Mouse (Mus musculus): ENCODE measurements around the gene Gm20388. TPM values are rescaled to one million over a fixed set of nuclear protein-coding genes. Genes with fewer than 3 reads are reported as not detected.

Gm20388 gene
- polyA plus RNA-seq, 1 experiment, result 23.9 TPM

- TF ChIP-seq CTCF (IDR thresholded peaks at IDR 0.05; ENCODE audit: extremely low read depth, insufficient read depth, low read length) (no peak), POLR2A (IDR thresholded peaks at IDR 0.05; ENCODE audit: extremely low read depth, insufficient read depth, low read length) (no peak)
Observed at GRCm38 (mm10) chr8:120026991-120027390, 116.3 kb downstream of the Gm20388 start.

DNA sequence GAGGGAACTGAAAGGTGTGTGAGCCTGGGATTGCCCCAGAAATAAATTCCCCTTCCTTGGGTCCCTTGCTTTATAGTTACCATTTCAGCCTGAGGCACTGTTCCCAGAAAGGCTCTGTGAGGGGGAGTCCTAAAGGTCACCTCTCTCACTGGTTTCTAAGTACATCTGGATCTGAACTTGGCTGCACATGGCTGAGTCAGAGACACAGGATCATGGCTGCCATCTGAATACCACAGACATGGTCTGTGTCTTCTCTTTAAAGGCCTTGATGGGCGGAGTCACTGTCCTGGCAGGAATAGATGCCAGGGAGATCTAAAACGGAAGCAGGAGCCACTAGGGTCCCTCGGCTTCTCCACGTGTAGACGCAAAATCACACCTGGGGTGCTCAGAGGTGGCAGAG lies 119.8 kb downstream of the Gm20388 start:
- Histone ChIP-seq H3K4me1 (ENCODE audit: control insufficient read depth, insufficient read depth, low read length) (no peaks in the 10 kb centered on the region; the same call in 1 of the 2 replicates), H3K4me3 (ENCODE audit: insufficient read depth, low read length) (no peak overlapping the region), H3K27ac (ENCODE audit: insufficient read depth, low read length) (no peak overlapping the region)
- TF ChIP-seq POLR2A (IDR thresholded peaks at IDR 0.05; ENCODE audit: extremely low read depth, insufficient read depth, low read length), result no peak
- TF ChIP-seq CTCF (IDR thresholded peaks at IDR 0.05; ENCODE audit: extremely low read depth, insufficient read depth, low read length), result no peak

More at GRCm38 (mm10) chr8:120026991-120027390, 116.3 kb downstream of the Gm20388 start:
- no peaks in the 10 kb centered on the region; the same call in 1 of the 2 replicates for H3K4me1 ChIP-seq (ENCODE audit: control insufficient read depth, insufficient read depth, low read length)
- no peak overlapping the region for H3K27ac ChIP-seq (ENCODE audit: insufficient read depth, low read length)
- no peak overlapping the region for H3K4me3 ChIP-seq (ENCODE audit: insufficient read depth, low read length)

GRCm38 (mm10) chr8:120032549-120033208 lies 122.0 kb downstream of the Gm20388 start:
- H3K4me3 ChIP-seq (ENCODE audit: insufficient read depth, low read length), result no peak overlapping the region
- no peak overlapping the region for H3K27ac ChIP-seq (ENCODE audit: insufficient read depth, low read length)
- TF ChIP-seq CTCF (IDR thresholded peaks at IDR 0.05; ENCODE audit: extremely low read depth, insufficient read depth, low read length), result no peak
- no peak for TF ChIP-seq POLR2A (IDR thresholded peaks at IDR 0.05; ENCODE audit: extremely low read depth, insufficient read depth, low read length)
- no peaks in the 10 kb centered on the region; the same call in 1 of the 2 replicates for H3K4me1 ChIP-seq (ENCODE audit: control insufficient read depth, insufficient read depth, low read length)

- H3K4me3 ChIP-seq (ENCODE audit: insufficient read depth, low read length), result no peak overlapping the region
- H3K27ac ChIP-seq (ENCODE audit: insufficient read depth, low read length), result no peak overlapping the region
- TF ChIP-seq POLR2A (IDR thresholded peaks at IDR 0.05; ENCODE audit: extremely low read depth, insufficient read depth, low read length), result no peak
- TF ChIP-seq CTCF (IDR thresholded peaks at IDR 0.05; ENCODE audit: extremely low read depth, insufficient read depth, low read length), result no peak
- no peaks in the 10 kb centered on the region; the same call in 1 of the 2 replicates for H3K4me1 ChIP-seq (ENCODE audit: control insufficient read depth, insufficient read depth, low read length)
Observed at GRCm38 (mm10) chr8:120034471-120034870, 123.8 kb downstream of the Gm20388 start.

DNA sequence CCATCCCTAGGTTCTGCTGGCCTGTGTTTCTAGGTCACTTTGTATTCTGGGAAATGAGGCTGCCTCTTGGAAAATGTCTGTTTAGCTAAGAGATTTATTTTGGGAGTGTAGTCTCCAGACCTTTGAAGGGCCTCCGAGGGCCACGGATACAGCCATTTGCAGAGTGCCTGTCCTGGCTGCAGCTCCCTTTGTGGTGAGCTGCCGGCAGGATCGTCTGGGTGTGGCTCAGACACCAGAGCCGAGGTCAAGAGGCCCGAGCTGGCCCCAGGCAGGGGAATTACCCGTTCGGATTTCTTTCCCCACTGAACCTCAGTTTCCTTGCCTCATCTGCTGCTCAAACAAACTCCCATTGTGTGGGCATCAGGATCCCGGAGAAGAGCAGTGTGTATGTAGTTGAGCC lies 125.5 kb downstream of the Gm20388 start:
- no peak overlapping the region for H3K4me3 ChIP-seq (ENCODE audit: insufficient read depth, low read length)
- no peak overlapping the region for H3K27ac ChIP-seq (ENCODE audit: insufficient read depth, low read length)
- H3K4me1 ChIP-seq (ENCODE audit: control insufficient read depth, insufficient read depth, low read length), result no peaks in the 10 kb centered on the region; the same call in 1 of the 2 replicates
- TF ChIP-seq CTCF (IDR thresholded peaks at IDR 0.05; ENCODE audit: extremely low read depth, insufficient read depth, low read length) (no peak), POLR2A (IDR thresholded peaks at IDR 0.05; ENCODE audit: extremely low read depth, insufficient read depth, low read length) (no peak)

- no peak overlapping the region for H3K27ac ChIP-seq (ENCODE audit: insufficient read depth, low read length)
- TF ChIP-seq CTCF (IDR thresholded peaks at IDR 0.05; ENCODE audit: extremely low read depth, insufficient read depth, low read length) (no peak), POLR2A (IDR thresholded peaks at IDR 0.05; ENCODE audit: extremely low read depth, insufficient read depth, low read length) (no peak)
- no peak overlapping the region for H3K4me3 ChIP-seq (ENCODE audit: insufficient read depth, low read length)
Observed at GRCm38 (mm10) chr8:120036578-120036977, 125.9 kb downstream of the Gm20388 start.

DNA sequence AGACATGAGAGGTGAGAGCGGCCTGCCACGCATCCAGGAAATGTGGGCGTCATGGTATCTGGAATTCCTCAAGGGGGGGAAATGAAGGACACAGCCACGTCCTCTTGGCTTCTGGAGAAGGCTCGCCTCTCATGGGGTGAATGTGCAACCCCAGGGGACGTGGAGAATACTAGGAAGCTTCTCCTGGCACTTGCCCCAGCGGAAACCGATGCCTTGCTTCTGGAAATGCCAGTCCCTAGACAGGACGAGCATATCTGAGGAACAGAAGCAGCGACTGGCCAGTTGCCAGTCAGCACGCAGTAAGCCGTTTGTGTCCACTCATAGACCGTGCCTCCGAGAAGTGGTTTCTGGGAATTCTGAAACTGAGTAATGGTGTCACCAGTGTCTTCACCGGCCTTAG lies 126.6 kb downstream of the Gm20388 start:
- TF ChIP-seq POLR2A (IDR thresholded peaks at IDR 0.05; ENCODE audit: extremely low read depth, insufficient read depth, low read length), result no peak
- Histone ChIP-seq H3K4me3 (ENCODE audit: insufficient read depth, low read length) (no peak overlapping the region), H3K4me1 (ENCODE audit: control insufficient read depth, insufficient read depth, low read length) (no peaks in the 10 kb centered on the region; the same call in 1 of the 2 replicates), H3K27ac (ENCODE audit: insufficient read depth, low read length) (no peak overlapping the region)

More at GRCm38 (mm10) chr8:120036578-120036977, 125.9 kb downstream of the Gm20388 start:
- no peaks in the 10 kb centered on the region; the same call in 1 of the 2 replicates for H3K4me1 ChIP-seq (ENCODE audit: control insufficient read depth, insufficient read depth, low read length)

DNA sequence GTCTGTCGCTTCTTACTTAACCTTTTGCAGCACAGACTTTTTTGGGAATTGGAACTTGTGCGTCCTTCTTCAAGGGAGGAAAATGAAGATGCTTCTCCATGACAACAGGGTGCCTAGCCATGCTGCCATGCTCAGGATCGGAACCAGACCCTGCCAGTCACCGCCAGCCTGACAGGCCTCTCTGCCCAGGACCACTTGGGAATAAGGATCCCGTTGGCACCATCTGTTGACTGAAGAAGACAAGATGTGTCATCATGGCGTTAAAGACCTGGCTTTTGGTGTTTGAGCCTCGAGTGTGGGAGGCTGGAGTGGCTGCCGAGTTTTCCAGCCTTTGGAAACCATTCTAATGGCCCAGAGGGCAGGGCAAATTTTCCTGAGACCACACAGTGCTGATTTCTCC lies 127.0 kb downstream of the Gm20388 start:
- TF ChIP-seq CTCF (IDR thresholded peaks at IDR 0.05; ENCODE audit: extremely low read depth, insufficient read depth, low read length) (no peak), POLR2A (IDR thresholded peaks at IDR 0.05; ENCODE audit: extremely low read depth, insufficient read depth, low read length) (no peak)
- no peaks in the 10 kb centered on the region; the same call in 1 of the 2 replicates for H3K4me1 ChIP-seq (ENCODE audit: control insufficient read depth, insufficient read depth, low read length)

DNA sequence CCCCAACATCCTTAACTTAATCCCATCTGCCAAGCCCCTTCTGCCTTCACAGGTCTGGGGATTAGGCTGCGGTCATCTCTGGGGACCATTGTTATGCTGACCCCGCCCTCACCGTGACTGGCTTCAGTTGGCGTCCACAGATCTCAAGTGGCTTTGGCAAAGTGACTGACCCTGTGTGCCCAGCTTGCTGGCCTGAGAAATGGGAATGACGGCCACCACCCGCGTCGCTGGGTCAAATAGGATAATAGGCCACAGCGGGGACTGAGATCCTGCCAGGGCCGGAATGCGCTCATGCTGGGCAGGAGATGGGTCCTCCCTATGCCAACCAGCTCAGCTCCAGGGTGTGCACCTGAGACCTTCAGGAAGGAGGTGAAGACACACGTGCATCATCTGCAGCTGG lies 128.1 kb downstream of the Gm20388 start:
- TF ChIP-seq POLR2A (IDR thresholded peaks at IDR 0.05; ENCODE audit: extremely low read depth, insufficient read depth, low read length), result no peak
- TF ChIP-seq CTCF (IDR thresholded peaks at IDR 0.05; ENCODE audit: extremely low read depth, insufficient read depth, low read length), result no peak
- no peak overlapping the region for H3K27ac ChIP-seq (ENCODE audit: insufficient read depth, low read length)
- H3K4me1 ChIP-seq (ENCODE audit: control insufficient read depth, insufficient read depth, low read length), result no peaks in the 10 kb centered on the region; the same call in 1 of the 2 replicates
- no peak overlapping the region for H3K4me3 ChIP-seq (ENCODE audit: insufficient read depth, low read length)

More for the DNA sequence above, 127.0 kb downstream of the Gm20388 start:
- no peak overlapping the region for H3K27ac ChIP-seq (ENCODE audit: insufficient read depth, low read length)
- no peak overlapping the region for H3K4me3 ChIP-seq (ENCODE audit: insufficient read depth, low read length)

DNA sequence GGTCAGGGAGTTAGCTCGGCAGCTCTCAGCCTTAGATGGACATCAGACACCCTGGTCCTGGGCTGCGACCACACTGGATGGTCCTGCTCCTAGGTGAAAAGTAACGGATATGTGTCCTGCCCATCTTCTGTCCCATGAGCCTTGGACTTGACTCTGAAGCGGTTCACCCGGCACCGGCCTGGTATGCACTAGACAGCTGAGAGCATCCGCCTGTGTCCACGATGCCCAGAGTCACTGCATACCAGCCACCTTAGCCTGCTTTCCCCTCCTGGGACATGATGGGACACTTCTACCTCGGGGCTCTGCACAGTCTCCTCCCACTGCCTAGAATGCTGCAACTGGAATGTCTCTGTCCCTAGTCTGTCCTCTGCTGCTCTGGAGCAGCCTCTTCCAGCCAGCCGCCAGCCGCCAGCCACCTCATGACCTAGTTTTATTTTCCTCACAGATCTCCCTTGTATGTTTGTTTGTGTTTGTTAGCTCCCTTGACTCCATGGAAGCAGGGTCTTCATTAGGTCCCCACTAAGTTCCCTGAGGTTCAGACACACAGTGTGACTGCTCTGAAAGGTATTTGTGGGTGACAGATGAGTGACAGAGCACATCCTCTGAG lies 128.8 kb downstream of the Gm20388 start:
- no peak overlapping the region for H3K27ac ChIP-seq (ENCODE audit: insufficient read depth, low read length)
- H3K4me1 ChIP-seq (ENCODE audit: control insufficient read depth, insufficient read depth, low read length), result no peaks in the 10 kb centered on the region; the same call in 1 of the 2 replicates
- no peak overlapping the region for H3K4me3 ChIP-seq (ENCODE audit: insufficient read depth, low read length)
- TF ChIP-seq POLR2A (IDR thresholded peaks at IDR 0.05; ENCODE audit: extremely low read depth, insufficient read depth, low read length), result no peak
- TF ChIP-seq CTCF (IDR thresholded peaks at IDR 0.05; ENCODE audit: extremely low read depth, insufficient read depth, low read length), result no peak

Measured in cortical plate, adult 2 months (tissue).